Mouse (Mus musculus): Measurements from ENCODE around the gene Actr1a. TPM values are rescaled to one million over a fixed set of nuclear protein-coding genes. Genes with fewer than 3 reads are reported as not detected.
A peak's percentile ranks its signal among the peaks of the same experiment; 100 is the strongest.

Gene Actr1a
- 45.2 and 48.6 TPM in 2 replicates for polyA plus RNA-seq (2015; fragmentation: Nextera tagmentation; extraction: Ambion mirVana)

- under 1% methylated on average over 51 of the region's 51 CpGs for WGBS (ENCODE audit: insufficient replicate concordance)
- no peaks in the 10 kb centered on the region for H3K27me3 ChIP-seq (ENCODE audit: control insufficient read depth, insufficient read depth, low read depth, low read length)
Observed at GRCm38 (mm10) chr19:46395109-46396009, at the start of gene Actr1a. Actr1a (minus strand) TSS chr19:46395748.

GRCm38 (mm10) chr19:46444209-46444608, 48.7 kb upstream of the Actr1a start:
- Histone ChIP-seq H3K27me3 (ENCODE audit: control insufficient read depth, insufficient read depth, low read depth, low read length) (no peaks in the 10 kb centered on the region), H3K36me3 (ENCODE audit: control insufficient read depth, insufficient read depth) (no peaks in the 10 kb centered on the region), H3K4me1 (ENCODE audit: control insufficient read depth, low read depth, low read length) (no peaks in the 10 kb centered on the region; the same call in 1 of the 2 replicates), H3K9ac (ENCODE audit: low read depth, low read length) (no peak overlapping the region), H3K9me3 (replicated peaks; ENCODE audit: control insufficient read depth, low read length) (no peaks in the 10 kb centered on the region), H3K4me2 (ENCODE audit: low read depth, low read length) (no peak overlapping the region), H3K4me3 (ENCODE audit: low read depth, low read length) (no peak overlapping the region), H3K27ac (ENCODE audit: low read length) (no peak overlapping the region)
- ATAC-seq (ENCODE audit: low read depth) = peak; percentile 56
- 7% methylated on average over 6 of the region's 6 CpGs for WGBS (ENCODE audit: insufficient replicate concordance)

More at GRCm38 (mm10) chr19:46395109-46396009, at the start of gene Actr1a:
- Histone ChIP-seq H3K9ac (ENCODE audit: low read depth, low read length) (peak within 1 kb of the TSS; percentile 78), H3K27ac (ENCODE audit: low read length) (peak within 1 kb of the TSS; percentile 75), H3K9me3 (replicated peaks; ENCODE audit: control insufficient read depth, low read length) (no peaks in the 10 kb centered on the region), H3K36me3 (ENCODE audit: control insufficient read depth, insufficient read depth) (peaks cover 3% of the 10 kb centered on the region; the same call in 1 of the 2 replicates), H3K4me3 (ENCODE audit: low read depth, low read length) (peak within 1 kb of the TSS; percentile 76), H3K4me2 (ENCODE audit: low read depth, low read length) (peak within 1 kb of the TSS; percentile 90), H3K4me1 (ENCODE audit: control insufficient read depth, low read depth, low read length) (peaks cover 28% of the 10 kb centered on the region)
- peak; percentile 93 for ATAC-seq (ENCODE audit: low read depth)

- Histone ChIP-seq H3K4me1 (ENCODE audit: control insufficient read depth, low read depth, low read length) (no peaks in the 10 kb centered on the region; the same call in 1 of the 2 replicates), H3K36me3 (ENCODE audit: control insufficient read depth, insufficient read depth) (no peaks in the 10 kb centered on the region), H3K9me3 (replicated peaks; ENCODE audit: control insufficient read depth, low read length) (no peaks in the 10 kb centered on the region), H3K4me3 (ENCODE audit: low read depth, low read length) (no peak overlapping the region), H3K27ac (ENCODE audit: low read length) (no peak overlapping the region), H3K27me3 (ENCODE audit: control insufficient read depth, insufficient read depth, low read depth, low read length) (no peaks in the 10 kb centered on the region), H3K9ac (ENCODE audit: low read depth, low read length) (no peak overlapping the region), H3K4me2 (ENCODE audit: low read depth, low read length) (no peak overlapping the region)
- no peak for ATAC-seq (ENCODE audit: low read depth)
- WGBS (ENCODE audit: insufficient replicate concordance) = 65% methylated on average over 6 of the region's 6 CpGs
Observed at GRCm38 (mm10) chr19:46443509-46443908, 48.0 kb upstream of the Actr1a start.

GRCm38 (mm10) chr19:46435492-46435891, 39.9 kb upstream of the Actr1a start:
- no peak overlapping the region for H3K9ac ChIP-seq (ENCODE audit: low read depth, low read length)
- WGBS (ENCODE audit: insufficient replicate concordance) = 20% methylated on average over 7 of the region's 7 CpGs
- H3K27me3 ChIP-seq (ENCODE audit: control insufficient read depth, insufficient read depth, low read depth, low read length) = no peaks in the 10 kb centered on the region
- no peak overlapping the region for H3K4me3 ChIP-seq (ENCODE audit: low read depth, low read length)
- no peak overlapping the region for H3K27ac ChIP-seq (ENCODE audit: low read length)
- no peak for ATAC-seq (ENCODE audit: low read depth)
- no peaks in the 10 kb centered on the region for H3K9me3 ChIP-seq (replicated peaks; ENCODE audit: control insufficient read depth, low read length)
- no peak overlapping the region for H3K4me2 ChIP-seq (ENCODE audit: low read depth, low read length)
- no peaks in the 10 kb centered on the region for H3K4me1 ChIP-seq (ENCODE audit: control insufficient read depth, low read depth, low read length)
- H3K36me3 ChIP-seq (ENCODE audit: control insufficient read depth, insufficient read depth) = no peaks in the 10 kb centered on the region

- WGBS (ENCODE audit: insufficient replicate concordance) = 74% methylated on average over 9 of the region's 9 CpGs
- no peak for ATAC-seq (ENCODE audit: low read depth)
Observed at GRCm38 (mm10) chr19:46434591-46434990, 39.0 kb upstream of the Actr1a start.

GRCm38 (mm10) chr19:46434148-46434547, 38.6 kb upstream of the Actr1a start:
- Histone ChIP-seq H3K9ac (ENCODE audit: low read depth, low read length) (no peak overlapping the region), H3K36me3 (ENCODE audit: control insufficient read depth, insufficient read depth) (no peaks in the 10 kb centered on the region), H3K4me3 (ENCODE audit: low read depth, low read length) (no peak overlapping the region), H3K27ac (ENCODE audit: low read length) (no peak overlapping the region), H3K27me3 (ENCODE audit: control insufficient read depth, insufficient read depth, low read depth, low read length) (no peaks in the 10 kb centered on the region), H3K4me1 (ENCODE audit: control insufficient read depth, low read depth, low read length) (no peaks in the 10 kb centered on the region), H3K4me2 (ENCODE audit: low read depth, low read length) (no peak overlapping the region), H3K9me3 (replicated peaks; ENCODE audit: control insufficient read depth, low read length) (no peaks in the 10 kb centered on the region)
- 72% methylated on average over 9 of the region's 9 CpGs for WGBS (ENCODE audit: insufficient replicate concordance)
- no peak for ATAC-seq (ENCODE audit: low read depth)

More at GRCm38 (mm10) chr19:46434591-46434990, 39.0 kb upstream of the Actr1a start:
- no peak overlapping the region for H3K9ac ChIP-seq (ENCODE audit: low read depth, low read length)
- H3K36me3 ChIP-seq (ENCODE audit: control insufficient read depth, insufficient read depth) = no peaks in the 10 kb centered on the region
- no peaks in the 10 kb centered on the region for H3K27me3 ChIP-seq (ENCODE audit: control insufficient read depth, insufficient read depth, low read depth, low read length)
- no peak overlapping the region for H3K27ac ChIP-seq (ENCODE audit: low read length)
- no peaks in the 10 kb centered on the region for H3K9me3 ChIP-seq (replicated peaks; ENCODE audit: control insufficient read depth, low read length)
- H3K4me2 ChIP-seq (ENCODE audit: low read depth, low read length) = no peak overlapping the region
- no peak overlapping the region for H3K4me3 ChIP-seq (ENCODE audit: low read depth, low read length)
- H3K4me1 ChIP-seq (ENCODE audit: control insufficient read depth, low read depth, low read length) = no peaks in the 10 kb centered on the region

GRCm38 (mm10) chr19:46433712-46434111, 38.2 kb upstream of the Actr1a start:
- H3K9me3 ChIP-seq (replicated peaks; ENCODE audit: control insufficient read depth, low read length) = no peaks in the 10 kb centered on the region
- no peak for ATAC-seq (ENCODE audit: low read depth)
- H3K4me3 ChIP-seq (ENCODE audit: low read depth, low read length) = no peak overlapping the region
- H3K4me1 ChIP-seq (ENCODE audit: control insufficient read depth, low read depth, low read length) = no peaks in the 10 kb centered on the region
- H3K27ac ChIP-seq (ENCODE audit: low read length) = no peak overlapping the region
- no peaks in the 10 kb centered on the region for H3K27me3 ChIP-seq (ENCODE audit: control insufficient read depth, insufficient read depth, low read depth, low read length)
- H3K36me3 ChIP-seq (ENCODE audit: control insufficient read depth, insufficient read depth) = no peaks in the 10 kb centered on the region
- WGBS (ENCODE audit: insufficient replicate concordance) = 82% methylated on average over 7 of the region's 7 CpGs
- no peak overlapping the region for H3K4me2 ChIP-seq (ENCODE audit: low read depth, low read length)
- H3K9ac ChIP-seq (ENCODE audit: low read depth, low read length) = no peak overlapping the region

GRCm38 (mm10) chr19:46429250-46429649, 33.7 kb upstream of the Actr1a start:
- H3K27me3 ChIP-seq (ENCODE audit: control insufficient read depth, insufficient read depth, low read depth, low read length) = no peaks in the 10 kb centered on the region
- no peak overlapping the region for H3K4me3 ChIP-seq (ENCODE audit: low read depth, low read length)
- no peak overlapping the region for H3K4me2 ChIP-seq (ENCODE audit: low read depth, low read length)
- no peak overlapping the region for H3K9ac ChIP-seq (ENCODE audit: low read depth, low read length)
- no peaks in the 10 kb centered on the region for H3K4me1 ChIP-seq (ENCODE audit: control insufficient read depth, low read depth, low read length)
- no peak overlapping the region for H3K27ac ChIP-seq (ENCODE audit: low read length)
- H3K9me3 ChIP-seq (replicated peaks; ENCODE audit: control insufficient read depth, low read length) = no peaks in the 10 kb centered on the region
- ATAC-seq (ENCODE audit: low read depth) = no peak
- no peaks in the 10 kb centered on the region for H3K36me3 ChIP-seq (ENCODE audit: control insufficient read depth, insufficient read depth)

GRCm38 (mm10) chr19:46426488-46426887, 30.9 kb upstream of the Actr1a start:
- Histone ChIP-seq H3K9me3 (replicated peaks; ENCODE audit: control insufficient read depth, low read length) (no peaks in the 10 kb centered on the region), H3K4me1 (ENCODE audit: control insufficient read depth, low read depth, low read length) (no peaks in the 10 kb centered on the region), H3K4me2 (ENCODE audit: low read depth, low read length) (no peak overlapping the region), H3K9ac (ENCODE audit: low read depth, low read length) (no peak overlapping the region), H3K27me3 (ENCODE audit: control insufficient read depth, insufficient read depth, low read depth, low read length) (no peaks in the 10 kb centered on the region), H3K36me3 (ENCODE audit: control insufficient read depth, insufficient read depth) (no peaks in the 10 kb centered on the region), H3K4me3 (ENCODE audit: low read depth, low read length) (no peak overlapping the region), H3K27ac (ENCODE audit: low read length) (no peak overlapping the region)
- ATAC-seq (ENCODE audit: low read depth) = no peak
- WGBS (ENCODE audit: insufficient replicate concordance) = 78% methylated on average over 12 of the region's 12 CpGs
